Mouse (Mus musculus) gastrocnemius, adult 8-10 months (tissue): ENCODE data around the gene Klhl28. TPM values are rescaled to one million over a fixed set of nuclear protein-coding genes. Genes with fewer than 3 reads are reported as not detected.

ENCODE experiments used
- DNase-seq, 2 experiments: peaks; one replicate each; pipeline ENCODE4 v3.0.0; 2022; ENCODE audit warnings: low spot score in 2 of 2
- total RNA-seq, 4 experiments: library from RNA; stranded (reverse); gene quantifications; 2 replicates each; pipeline ENCODE4 v1.2.4; 2022

Gene Klhl28
- total RNA-seq, result 10 to 100 TPM in 1 of 4 experiments, 1 to 10 TPM in 3; 7.6 to 10.9 (median 9.4) TPM

- DNase-seq, result peak; percentile 97 to 98
Measured at GRCm38 (mm10) chr12:64965124-64966026, at the start of gene Klhl28, which contains the start of gene Togaram1. Gene Klhl28, minus strand, starts transcription at chr12:64965534. Gene Togaram1, plus strand, starts transcription at chr12:64965804.

GRCm38 (mm10) chr12:65007725-65008124 is 42.4 kb upstream of the Klhl28 start:
- DNase-seq, result no peak

GRCm38 (mm10) chr12:64977518-64977917 is 12.2 kb upstream of the Klhl28 start:
- no peak for DNase-seq

- no peak for DNase-seq
Measured at GRCm38 (mm10) chr12:64976191-64976590, 10.9 kb upstream of the Klhl28 start.

- no peak for DNase-seq
Measured at GRCm38 (mm10) chr12:64975558-64975957, 10.2 kb upstream of the Klhl28 start.

GRCm38 (mm10) chr12:64972063-64972462 is 6.7 kb upstream of the Klhl28 start:
- DNase-seq, result no peak

GRCm38 (mm10) chr12:64971399-64971798 is 6.1 kb upstream of the Klhl28 start:
- no peak for DNase-seq

- DNase-seq, result no peak
Measured at GRCm38 (mm10) chr12:64968067-64968466, 2.7 kb upstream of the Klhl28 start.

GRCm38 (mm10) chr12:64967470-64967869 is 2.1 kb upstream of the Klhl28 start:
- DNase-seq, result peak in 1 of 2 experiments; percentile 11

GRCm38 (mm10) chr12:64966652-64967435 is 1.5 kb upstream of the Klhl28 start:
- no peak for DNase-seq

- peak in 1 of 2 experiments; percentile 14 for DNase-seq
Measured at GRCm38 (mm10) chr12:64966101-64966631, 832 bp upstream of the Klhl28 start.

GRCm38 (mm10) chr12:64964560-64964959 is 774 bp downstream of the Klhl28 start:
- DNase-seq, result no peak

GRCm38 (mm10) chr12:64937493-64937892 is 27.8 kb downstream of the Klhl28 start:
- no peak for DNase-seq

- DNase-seq, result peak; percentile 93 to 95
Measured at GRCm38 (mm10) chr12:64917578-64918471, 47.5 kb downstream of the Klhl28 start, which contains the start of gene Gm527. Gene Gm527, plus strand, starts transcription at chr12:64917906.

GRCm38 (mm10) chr12:64916735-64917134 is 48.6 kb downstream of the Klhl28 start:
- no peak for DNase-seq

GRCm38 (mm10) chr12:64912996-64913395 is 52.3 kb downstream of the Klhl28 start:
- DNase-seq, result no peak

GRCm38 (mm10) chr12:64903186-64903585 is 62.1 kb downstream of the Klhl28 start:
- no peak for DNase-seq

- DNase-seq, result peak; percentile 15 to 55
Measured at GRCm38 (mm10) chr12:64902506-64902905, 62.8 kb downstream of the Klhl28 start.

GRCm38 (mm10) chr12:64897060-64897730 is 68.1 kb downstream of the Klhl28 start:
- peak in 1 of 2 experiments; percentile 2 for DNase-seq
